Mouse (Mus musculus): Measurements from ENCODE around the gene Tmem120b. TPM values are rescaled to one million over a fixed set of nuclear protein-coding genes. Genes with fewer than 3 reads are reported as not detected.
A peak's percentile ranks its signal among the peaks of the same experiment; 100 is the strongest.

Gene Tmem120b
- 7.6 and 7.9 TPM in 2 replicates for polyA plus RNA-seq (2014; fragmentation: Nextera tagmentation; extraction: Ambion mirVana)

DNA sequence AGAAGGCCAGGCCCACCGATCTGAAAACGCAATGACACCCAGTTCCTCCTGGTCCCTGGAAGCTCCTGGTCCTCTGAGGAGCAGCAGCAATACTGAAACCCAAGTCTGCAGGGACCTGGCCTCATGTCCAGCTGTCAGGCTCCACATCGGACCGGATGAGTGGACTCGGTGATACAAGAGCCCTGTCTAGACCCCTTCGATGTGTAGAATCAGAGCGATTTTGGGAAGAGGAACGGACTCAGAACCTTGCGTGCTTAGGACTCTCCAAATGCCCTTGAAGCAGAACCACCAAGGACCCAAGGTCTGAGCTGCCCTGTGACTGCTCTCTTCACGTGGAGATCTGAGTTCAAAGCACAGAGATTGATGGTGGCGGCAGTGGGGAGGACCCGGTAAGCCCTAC, at the start of gene Tmem120b:
Gene Tmem120b, plus strand, starts transcription at position 301 of the 400 bp plus-strand sequence.
- Histone ChIP-seq H3K4me3 (ENCODE audit: low read depth, low read length) (no peak within 1 kb of the TSS), H3K4me2 (no peak within 1 kb of the TSS), H3K36me3 (ENCODE audit: control insufficient read depth, insufficient read depth, low read length) (no peaks in the 10 kb centered on the region), H3K9ac (ENCODE audit: low read length) (no peak within 1 kb of the TSS), H3K9me3 (ENCODE audit: control insufficient read depth, low read length) (no peaks in the 10 kb centered on the region), H3K27me3 (ENCODE audit: control insufficient read depth, insufficient read depth, low read length) (no peaks in the 10 kb centered on the region), H3K27ac (ENCODE audit: low read depth, low read length) (no peak within 1 kb of the TSS), H3K4me1 (ENCODE audit: control insufficient read depth, insufficient read depth, low read length) (no peaks in the 10 kb centered on the region)
- WGBS: 85% methylated on average over 12 of the region's 12 CpGs
- DNase-seq (ENCODE audit: low spot score, missing footprints): no peak
- no peak for ATAC-seq (ENCODE audit: low FRiP score)

DNA sequence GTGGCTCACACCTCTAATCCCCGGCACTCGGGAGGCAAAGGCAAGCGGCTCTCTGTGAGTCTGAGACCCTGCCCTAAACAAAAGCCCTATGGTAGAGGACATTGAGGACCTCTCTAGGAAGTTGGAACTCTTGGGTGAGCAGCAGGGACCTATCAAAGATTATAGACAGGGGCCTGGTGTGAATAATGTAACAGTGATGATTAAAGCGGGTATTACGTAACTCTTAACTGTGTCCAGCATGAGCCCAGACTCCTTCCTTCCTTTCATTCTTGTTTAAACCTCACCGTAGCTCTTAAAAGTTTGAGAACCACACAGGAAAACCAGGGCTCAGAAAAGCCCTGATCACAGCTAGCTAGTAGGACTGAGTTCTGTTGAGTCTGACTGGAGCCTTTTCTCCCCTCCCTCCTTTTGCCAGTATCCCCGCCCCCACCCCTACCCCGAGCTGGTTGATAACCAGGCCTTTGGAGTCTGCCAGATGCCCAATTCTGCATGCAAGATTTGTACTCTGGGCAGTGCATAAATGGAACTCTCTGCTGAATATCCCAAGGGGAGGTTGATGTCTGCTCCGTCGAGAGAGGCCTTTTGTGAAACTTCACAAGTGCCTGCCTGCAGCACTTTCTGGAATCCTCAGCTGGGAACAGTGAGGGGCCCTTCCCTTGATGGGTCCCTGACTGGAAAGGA, 48.7 kb upstream of the Tmem120b start:
- DNase-seq (ENCODE audit: low spot score, missing footprints) (peak; percentile 83), ATAC-seq (ENCODE audit: low FRiP score) (no peak)
- Histone ChIP-seq H3K9ac (ENCODE audit: low read length) (no peak overlapping the region; the same call in 1 of the 2 replicates), H3K36me3 (ENCODE audit: control insufficient read depth, insufficient read depth, low read length) (no peaks in the 10 kb centered on the region), H3K27ac (ENCODE audit: low read depth, low read length) (peak overlapping the region; percentile 35; the same call in 1 of the 2 replicates), H3K4me3 (ENCODE audit: low read depth, low read length) (no peak overlapping the region), H3K4me1 (ENCODE audit: control insufficient read depth, insufficient read depth, low read length) (peaks cover 22% of the 10 kb centered on the region), H3K4me2 (no peak overlapping the region), H3K27me3 (ENCODE audit: control insufficient read depth, insufficient read depth, low read length) (no peaks in the 10 kb centered on the region), H3K9me3 (ENCODE audit: control insufficient read depth, low read length) (no peaks in the 10 kb centered on the region)
- WGBS: 50% methylated on average over 10 of the region's 10 CpGs

DNA sequence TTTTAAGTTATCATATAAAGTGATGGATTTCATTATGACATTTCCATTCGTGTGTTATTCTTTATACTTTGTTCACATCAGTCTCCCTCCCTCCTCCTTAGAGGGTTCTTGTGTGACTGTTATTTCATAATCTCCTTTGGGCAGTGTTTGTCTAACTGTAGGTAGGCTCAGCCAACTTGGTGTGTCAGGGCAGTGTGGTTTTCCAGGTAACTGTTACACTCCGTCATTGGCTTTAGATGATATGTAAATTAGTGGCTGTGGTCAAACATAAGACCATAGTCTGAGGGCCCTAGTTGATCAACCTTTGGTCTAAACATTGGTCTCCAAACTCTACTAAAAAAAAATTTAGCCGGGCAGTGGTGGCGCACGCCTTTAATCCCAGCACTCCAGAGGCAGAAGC, 47.8 kb upstream of the Tmem120b start:
- ATAC-seq (ENCODE audit: low FRiP score): no peak
- Histone ChIP-seq H3K27ac (ENCODE audit: low read depth, low read length) (no peak overlapping the region), H3K4me1 (ENCODE audit: control insufficient read depth, insufficient read depth, low read length) (peaks cover 19% of the 10 kb centered on the region), H3K36me3 (ENCODE audit: control insufficient read depth, insufficient read depth, low read length) (no peaks in the 10 kb centered on the region), H3K9ac (ENCODE audit: low read length) (no peak overlapping the region), H3K9me3 (ENCODE audit: control insufficient read depth, low read length) (no peaks in the 10 kb centered on the region), H3K4me2 (no peak overlapping the region), H3K4me3 (ENCODE audit: low read depth, low read length) (no peak overlapping the region), H3K27me3 (ENCODE audit: control insufficient read depth, insufficient read depth, low read length) (no peaks in the 10 kb centered on the region)
- WGBS: 91% methylated on average over 5 of the region's 5 CpGs
- DNase-seq (ENCODE audit: low spot score, missing footprints): no peak

DNA sequence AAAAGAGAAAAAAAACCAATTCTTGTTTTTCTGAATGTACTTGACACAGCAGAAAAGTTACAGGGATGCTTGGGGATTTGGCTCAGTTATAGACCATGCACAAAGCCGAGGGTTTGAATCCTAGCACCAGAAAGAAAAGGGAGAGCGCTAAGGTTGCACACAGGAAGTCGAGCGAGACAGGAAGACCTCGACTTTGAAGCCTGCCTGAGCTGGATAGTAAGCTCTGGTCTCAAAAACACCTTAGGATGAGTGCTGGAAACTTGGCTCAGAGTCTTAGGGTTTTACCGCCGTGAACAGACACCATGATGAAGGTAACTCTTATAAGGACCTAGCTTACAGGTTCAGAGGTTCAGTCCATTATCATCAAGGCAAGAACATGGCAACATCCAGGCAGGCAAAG, 46.8 kb upstream of the Tmem120b start:
- H3K4me3 ChIP-seq (ENCODE audit: low read depth, low read length): no peak overlapping the region
- H3K4me1 ChIP-seq (ENCODE audit: control insufficient read depth, insufficient read depth, low read length): peaks cover 10% of the 10 kb centered on the region
- 93% methylated on average over 7 of the region's 7 CpGs for WGBS
- no peak overlapping the region for H3K27ac ChIP-seq (ENCODE audit: low read depth, low read length)
- H3K27me3 ChIP-seq (ENCODE audit: control insufficient read depth, insufficient read depth, low read length): no peaks in the 10 kb centered on the region
- DNase-seq (ENCODE audit: low spot score, missing footprints) (no peak), ATAC-seq (ENCODE audit: low FRiP score) (no peak)
- H3K4me2 ChIP-seq: no peak overlapping the region
- H3K36me3 ChIP-seq (ENCODE audit: control insufficient read depth, insufficient read depth, low read length): no peaks in the 10 kb centered on the region
- no peaks in the 10 kb centered on the region for H3K9me3 ChIP-seq (ENCODE audit: control insufficient read depth, low read length)
- no peak overlapping the region for H3K9ac ChIP-seq (ENCODE audit: low read length)

DNA sequence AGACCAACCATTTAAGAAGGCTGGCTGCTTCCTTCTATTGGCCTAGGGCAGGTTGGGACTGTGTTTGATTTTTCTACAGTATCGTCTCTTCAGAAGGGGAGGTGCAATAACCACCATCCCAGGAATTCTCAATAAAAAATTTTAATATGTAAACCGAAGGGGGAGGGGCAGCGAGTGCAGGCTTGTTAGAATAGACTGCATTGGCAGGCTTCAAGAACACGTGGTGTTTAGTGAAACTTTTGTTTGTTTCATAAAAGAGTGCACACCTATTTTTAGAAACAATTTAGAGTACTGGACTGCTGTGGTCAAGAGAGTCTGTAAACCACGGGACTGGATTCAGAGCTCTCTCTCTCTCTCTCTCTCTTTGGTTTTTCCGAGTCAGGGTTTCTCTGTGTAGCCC, 45.2 kb upstream of the Tmem120b start:
- no peak overlapping the region for H3K9ac ChIP-seq (ENCODE audit: low read length)
- H3K27me3 ChIP-seq (ENCODE audit: control insufficient read depth, insufficient read depth, low read length): no peaks in the 10 kb centered on the region
- no peaks in the 10 kb centered on the region for H3K9me3 ChIP-seq (ENCODE audit: control insufficient read depth, low read length)
- DNase-seq (ENCODE audit: low spot score, missing footprints) (no peak), ATAC-seq (ENCODE audit: low FRiP score) (no peak)
- no peak overlapping the region for H3K4me3 ChIP-seq (ENCODE audit: low read depth, low read length)
- H3K4me2 ChIP-seq: no peak overlapping the region
- 92% methylated on average over 6 of the region's 6 CpGs for WGBS
- H3K27ac ChIP-seq (ENCODE audit: low read depth, low read length): no peak overlapping the region
- no peaks in the 10 kb centered on the region for H3K36me3 ChIP-seq (ENCODE audit: control insufficient read depth, insufficient read depth, low read length)
- H3K4me1 ChIP-seq (ENCODE audit: control insufficient read depth, insufficient read depth, low read length): peaks cover 9% of the 10 kb centered on the region

DNA sequence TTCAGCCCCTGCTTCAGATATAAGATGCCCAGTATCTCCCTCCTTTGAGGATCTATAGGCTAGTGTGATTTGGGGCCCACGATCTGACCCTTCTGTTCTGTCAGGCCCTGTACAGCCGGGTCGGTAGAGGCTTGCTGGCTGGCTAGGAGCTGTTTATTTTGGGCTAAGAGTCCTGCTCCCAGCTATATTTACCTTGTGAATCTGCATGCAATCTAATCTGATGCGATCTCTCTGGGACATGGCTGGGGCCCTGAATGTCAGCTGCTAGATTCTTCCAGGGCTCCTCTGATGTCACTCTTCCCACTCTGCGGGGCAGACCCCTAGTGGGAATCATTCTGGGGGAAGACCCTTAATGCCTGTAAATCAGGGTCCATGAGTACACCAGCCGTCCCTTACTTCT, 43.9 kb upstream of the Tmem120b start:
- 87% methylated on average over 6 of the region's 6 CpGs for WGBS
- no peaks in the 10 kb centered on the region for H3K27me3 ChIP-seq (ENCODE audit: control insufficient read depth, insufficient read depth, low read length)
- no peak for DNase-seq (ENCODE audit: low spot score, missing footprints)

DNA sequence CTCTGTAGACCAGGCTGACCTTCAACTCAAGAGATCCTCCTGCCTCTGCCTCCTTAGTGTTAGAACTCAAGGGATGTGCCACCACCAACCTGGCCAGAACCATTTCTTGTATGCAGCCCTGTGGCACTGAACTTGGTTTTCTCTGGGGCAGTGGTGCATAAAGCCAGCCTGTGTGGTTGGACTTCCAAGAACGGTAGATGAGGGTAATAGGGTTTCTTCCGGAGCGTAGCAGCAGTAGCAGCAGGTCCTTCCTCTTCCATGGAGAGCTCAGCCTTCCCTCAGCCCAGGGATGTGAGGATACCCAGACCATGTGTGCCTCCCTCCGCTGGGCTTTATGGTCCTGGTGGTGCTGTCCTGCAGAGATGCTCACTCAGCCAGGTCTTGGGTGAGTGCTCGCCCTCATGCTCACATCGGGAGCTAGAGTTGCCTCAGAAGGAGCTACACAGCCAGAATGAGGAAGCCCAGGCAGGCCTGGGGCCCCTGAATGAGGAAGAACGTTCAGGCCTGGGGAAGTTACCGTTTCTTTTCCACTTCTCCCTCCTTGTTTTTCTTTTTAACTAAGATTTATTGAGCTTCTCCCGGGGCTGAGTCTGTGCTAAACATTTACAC, 43.1 kb upstream of the Tmem120b start:
- Histone ChIP-seq H3K36me3 (ENCODE audit: control insufficient read depth, insufficient read depth, low read length) (0 out of 2 replicates have a peak, but pooled peaks cover 2% of the 10 kb centered on the region), H3K4me2 (no peak overlapping the region), H3K27ac (ENCODE audit: low read depth, low read length) (no peak overlapping the region), H3K4me1 (ENCODE audit: control insufficient read depth, insufficient read depth, low read length) (no peaks in the 10 kb centered on the region), H3K27me3 (ENCODE audit: control insufficient read depth, insufficient read depth, low read length) (no peaks in the 10 kb centered on the region), H3K9me3 (ENCODE audit: control insufficient read depth, low read length) (no peaks in the 10 kb centered on the region), H3K9ac (ENCODE audit: low read length) (no peak overlapping the region), H3K4me3 (ENCODE audit: low read depth, low read length) (no peak overlapping the region)
- ATAC-seq (ENCODE audit: low FRiP score) (no peak), DNase-seq (ENCODE audit: low spot score, missing footprints) (no peak)
- WGBS: 93% methylated on average over 9 of the region's 9 CpGs

More for the DNA sequence above, 43.9 kb upstream of the Tmem120b start:
- Histone ChIP-seq H3K4me1 (ENCODE audit: control insufficient read depth, insufficient read depth, low read length) (peaks cover 3% of the 10 kb centered on the region), H3K36me3 (ENCODE audit: control insufficient read depth, insufficient read depth, low read length) (0 out of 2 replicates have a peak, but pooled peaks cover 2% of the 10 kb centered on the region), H3K4me3 (ENCODE audit: low read depth, low read length) (no peak overlapping the region), H3K4me2 (no peak overlapping the region), H3K9ac (ENCODE audit: low read length) (no peak overlapping the region), H3K9me3 (ENCODE audit: control insufficient read depth, low read length) (no peaks in the 10 kb centered on the region), H3K27ac (ENCODE audit: low read depth, low read length) (no peak overlapping the region)
- ATAC-seq (ENCODE audit: low FRiP score): no peak

DNA sequence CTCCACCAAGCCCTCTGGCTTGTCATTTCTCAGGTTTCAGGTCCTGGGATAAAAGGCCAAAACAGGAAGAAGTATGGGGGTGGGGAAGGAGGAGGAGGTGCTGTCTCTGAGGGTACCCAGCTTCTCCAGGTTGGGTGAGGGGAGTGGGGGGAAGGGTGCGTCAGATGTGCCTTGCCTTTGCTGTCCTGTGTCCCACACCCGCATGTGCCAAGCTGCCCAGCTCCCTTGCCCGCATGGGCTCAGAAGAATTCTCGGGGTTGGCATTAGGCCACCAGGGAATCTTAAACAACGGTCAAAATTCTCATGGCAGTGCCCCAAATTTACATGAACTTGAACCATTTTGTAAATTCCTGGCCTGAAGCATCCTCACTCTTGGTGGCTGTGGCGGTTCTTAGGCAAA, 41.8 kb upstream of the Tmem120b start:
- Histone ChIP-seq H3K27me3 (ENCODE audit: control insufficient read depth, insufficient read depth, low read length) (no peaks in the 10 kb centered on the region), H3K27ac (ENCODE audit: low read depth, low read length) (no peak overlapping the region), H3K4me1 (ENCODE audit: control insufficient read depth, insufficient read depth, low read length) (no peaks in the 10 kb centered on the region), H3K9me3 (ENCODE audit: control insufficient read depth, low read length) (no peaks in the 10 kb centered on the region), H3K4me2 (no peak overlapping the region), H3K36me3 (ENCODE audit: control insufficient read depth, insufficient read depth, low read length) (0 out of 2 replicates have a peak, but pooled peaks cover 2% of the 10 kb centered on the region), H3K9ac (ENCODE audit: low read length) (no peak overlapping the region), H3K4me3 (ENCODE audit: low read depth, low read length) (no peak overlapping the region)
- WGBS: 69% methylated on average over 6 of the region's 6 CpGs
- no peak for DNase-seq (ENCODE audit: low spot score, missing footprints)
- ATAC-seq (ENCODE audit: low FRiP score): no peak

DNA sequence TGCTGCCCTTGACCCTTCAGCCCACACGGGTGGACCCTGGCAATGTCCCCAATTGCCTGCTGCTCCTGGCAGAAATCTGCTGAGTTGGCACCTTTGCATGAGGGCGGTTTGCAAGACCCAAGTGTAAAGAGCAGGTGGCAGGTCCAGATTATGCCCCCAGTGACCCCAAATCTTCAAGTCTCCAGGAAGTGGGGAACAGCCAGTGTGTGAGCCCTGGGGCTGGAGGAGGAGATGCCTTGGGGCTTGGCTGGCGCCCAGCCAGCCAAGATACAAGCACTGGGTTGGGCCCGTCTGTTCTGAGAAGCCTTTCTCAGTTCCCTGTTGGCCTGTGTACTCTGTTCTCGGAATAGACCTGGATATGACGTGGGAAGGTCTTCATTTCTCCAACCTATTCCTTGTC, 40.8 kb upstream of the Tmem120b start:
- 85% methylated on average over 6 of the region's 6 CpGs for WGBS
- Histone ChIP-seq H3K4me3 (ENCODE audit: low read depth, low read length) (no peak overlapping the region), H3K27me3 (ENCODE audit: control insufficient read depth, insufficient read depth, low read length) (no peaks in the 10 kb centered on the region), H3K27ac (ENCODE audit: low read depth, low read length) (no peak overlapping the region), H3K9me3 (ENCODE audit: control insufficient read depth, low read length) (no peaks in the 10 kb centered on the region), H3K4me2 (no peak overlapping the region), H3K4me1 (ENCODE audit: control insufficient read depth, insufficient read depth, low read length) (no peaks in the 10 kb centered on the region), H3K36me3 (ENCODE audit: control insufficient read depth, insufficient read depth, low read length) (0 out of 2 replicates have a peak, but pooled peaks cover 2% of the 10 kb centered on the region), H3K9ac (ENCODE audit: low read length) (no peak overlapping the region)
- ATAC-seq (ENCODE audit: low FRiP score) (no peak), DNase-seq (ENCODE audit: low spot score, missing footprints) (no peak)

Data from midbrain, embryonic 11.5 days (tissue).